8 mouse cellular contexts compared by ENCODE assay signal in genomic region chr2:104849276-104849990, GRCm38 (mm10). TPM values are rescaled to one million over a fixed set of nuclear protein-coding genes. Genes with fewer than 3 reads are reported as not detected.
DNase-seq lines count a peak whose midpoint lies in the region; ATAC-seq and TF ChIP-seq lines count a peak whose summit lies in the region.

Prrg4 (minus strand) TSS chr2:104849876.

- no peaks in the 10 kb centered on the region for H3K9me3 ChIP-seq in hindbrain, postnatal 0 days (ENCODE audit: low read length)
- no peaks in the 10 kb centered on the region for H3K9me3 ChIP-seq in midbrain, embryonic 10.5 days (replicated peaks)

- WGBS in hindbrain, postnatal 0 days = under 1% methylated on average over 61 of the region's 62 CpGs
- under 1% methylated on average over 62 of the region's 62 CpGs for WGBS in midbrain, embryonic 10.5 days

- peak within 1 kb of the TSS; percentile 100 for H3K4me2 ChIP-seq in hindbrain, postnatal 0 days (ENCODE audit: low read depth, low read length)

- intact Hi-C loops in gastrocnemius, postnatal 14 days (cut with DNase I; ENCODE audit: low total_unique reads) = no loop called here
- intact Hi-C loops in left cerebral cortex, postnatal 4 days (cut with DNase I) = no loop called here

- peak within 1 kb of the TSS; percentile 60 for H3K4me3 ChIP-seq in hindbrain, postnatal 0 days (ENCODE audit: low read length)
- H3K4me3 ChIP-seq in midbrain, embryonic 10.5 days = peak within 1 kb of the TSS; percentile 65

- H3K9ac ChIP-seq in hindbrain, postnatal 0 days (replicated peaks; ENCODE audit: low read length) = peak within 1 kb of the TSS; percentile 50

- no peaks in the 10 kb centered on the region for H3K4me1 ChIP-seq in hindbrain, postnatal 0 days (ENCODE audit: insufficient read depth, low read length)
- H3K4me1 ChIP-seq in midbrain, embryonic 10.5 days = peaks cover 16% of the 10 kb centered on the region

- peak; percentile 52 for DNase-seq in T-cell, adult 2 months (ENCODE audit: low spot score)
- peak; percentile 37 to 69 for DNase-seq in cerebellum, postnatal 25 days
- peak; percentile 48 for DNase-seq in gastrocnemius, postnatal 14 days
- DNase-seq in hindbrain, postnatal 0 days (ENCODE audit: low spot score) = peak; percentile 62
- peak; percentile 55 for DNase-seq in left cerebral cortex, postnatal 4 days
- peak; percentile 59 for DNase-seq in midbrain, embryonic 10.5 days (ENCODE audit: low spot score)
- peak; percentile 27 for DNase-seq in right cerebral cortex, postnatal 25 days
- DNase-seq in urinary bladder, postnatal 25 days (ENCODE audit: low spot score) = peak; percentile 67

- no peak within 1 kb of the TSS for H3K27ac ChIP-seq in hindbrain, postnatal 0 days
- H3K27ac ChIP-seq in midbrain, embryonic 10.5 days (replicated peaks) = peak within 1 kb of the TSS; percentile 73

- no peaks in the 10 kb centered on the region; the same call in 1 of the 2 replicates for H3K27me3 ChIP-seq in hindbrain, postnatal 0 days (ENCODE audit: insufficient read depth, low read length)
- peaks cover 44% of the 10 kb centered on the region for H3K27me3 ChIP-seq in midbrain, embryonic 10.5 days (ENCODE audit: low read depth, poor library complexity, severe bottlenecking)

- peak; percentile 35 for TF ChIP-seq CTCF in hindbrain, postnatal 0 days (IDR thresholded peaks at IDR 0.05; ENCODE audit: low read depth)

- H3K36me3 ChIP-seq in hindbrain, postnatal 0 days (ENCODE audit: insufficient read depth, low read length) = no peaks in the 10 kb centered on the region
- no peaks in the 10 kb centered on the region for H3K36me3 ChIP-seq in midbrain, embryonic 10.5 days

- peak; percentile 78 for ATAC-seq in hindbrain, postnatal 0 days

RNA-seq across cellular contexts. Expression of gene Prrg4, which starts in this region (rescaled TPM):
- 1 to 10 TPM in 1 of 2 experiments, under 1 TPM in 1; 0.51 to 1.3 TPM for total RNA-seq in gastrocnemius, postnatal 14 days (2021)
- total RNA-seq in hindbrain, postnatal 0 days (2014; rRNA removed) = 2.2 and 3.8 TPM in 2 replicates
- polyA plus RNA-seq in hindbrain, postnatal 0 days (2015; fragmentation: Nextera tagmentation; extraction: Ambion mirVana) = 1.4 and 1.6 TPM in 2 replicates
- total RNA-seq in left cerebral cortex, postnatal 4 days (2021) = under 1 TPM; 0.42 to 0.85 TPM
- polyA plus RNA-seq in midbrain, embryonic 10.5 days (2016; fragmentation: Nextera tagmentation; extraction: Ambion mirVana) = 0.35 and 0.93 TPM in 2 replicates

Comparison
In these comparisons a context has a peak if more than half of its experiments do, and no peak if none do; other contexts are left out.
1. Peak in DNase-seq in left cerebral cortex, postnatal 4 days; RNA of the gene not detected or under 1 TPM.
2. Peak in DNase-seq, H3K4me3 ChIP-seq and H3K27ac ChIP-seq in midbrain, embryonic 10.5 days; RNA of the gene not detected or under 1 TPM.